Mouse (Mus musculus) kidney, adult 2 months (tissue): ENCODE data around the gene Vmn1r41. TPM values are rescaled to one million over a fixed set of nuclear protein-coding genes. Genes with fewer than 3 reads are reported as not detected.

Source experiments
- DNase-seq: peaks from one replicate; pipeline ENCODE4 v3.0.0; 2021
- H3K27ac ChIP-seq: fragments of 200-500 bp; 2 replicates; pipeline ENCODE4 v1.5.1; 2012; ENCODE audit warnings: low read depth, low read length, control low read depth, inconsistent platforms; ENCODE audit not compliant: insufficient read depth
- H3K27me3 ChIP-seq: fragments of 200-500 bp; replicated peaks from 2 replicates; pipeline ENCODE4 v1.6.1; 2012; ENCODE audit warnings: mild to moderate bottlenecking, moderate library complexity, low read length, inconsistent platforms; ENCODE audit not compliant: control insufficient read depth, insufficient read depth
- H3K36me3 ChIP-seq: fragments of 200-500 bp; 2 replicates; pipeline ENCODE4 v1.6.1; 2012; ENCODE audit warnings: mild to moderate bottlenecking, moderate library complexity, low read length, inconsistent platforms; ENCODE audit not compliant: control insufficient read depth, insufficient read depth
- H3K4me1 ChIP-seq: fragments of 200-500 bp; 2 replicates; pipeline ENCODE4 v1.6.1; 2011; ENCODE audit warnings: low read length; ENCODE audit not compliant: control insufficient read depth, insufficient read depth
- H3K4me3 ChIP-seq: fragments of 200-500 bp; 2 replicates; pipeline ENCODE4 v1.5.1; 2011; ENCODE audit warnings: mild to moderate bottlenecking, low read depth, low read length, control low read depth; ENCODE audit not compliant: insufficient read depth
- CTCF ChIP-seq: fragments of 200-500 bp; conservative IDR thresholded peaks from 2 replicates; pipeline ENCODE4 v1.5.1; 2011; ENCODE audit warnings: low read depth, mild to moderate bottlenecking, control low read depth, low read length, moderate library complexity, mixed read lengths; ENCODE audit not compliant: insufficient read depth, insufficient read length
- POLR2A ChIP-seq: fragments of 200-500 bp; IDR thresholded peaks from one replicate; pipeline ENCODE4 v1.6.1; 2011; ENCODE audit warnings: low read depth, low read length, control low read depth
- WGBS: fragments of 180-500 bp; shearing (Covaris S2); methylation state at CpG from one replicate; pipeline ENCODE4 v1.1.7; 2018; 5-methylcytosine and 5-hydroxymethylcytosine counted together
- polyA plus RNA-seq: library from polyadenylated mRNA; depleted of rRNA; stranded (reverse); fragments of >200 nt; gene quantifications from 2 replicates; pipeline ENCODE4 v1.2.3, GENCODE M21; 2012; rRNA removed

Gene Vmn1r41
- not detected in 2 replicates for polyA plus RNA-seq

DNA sequence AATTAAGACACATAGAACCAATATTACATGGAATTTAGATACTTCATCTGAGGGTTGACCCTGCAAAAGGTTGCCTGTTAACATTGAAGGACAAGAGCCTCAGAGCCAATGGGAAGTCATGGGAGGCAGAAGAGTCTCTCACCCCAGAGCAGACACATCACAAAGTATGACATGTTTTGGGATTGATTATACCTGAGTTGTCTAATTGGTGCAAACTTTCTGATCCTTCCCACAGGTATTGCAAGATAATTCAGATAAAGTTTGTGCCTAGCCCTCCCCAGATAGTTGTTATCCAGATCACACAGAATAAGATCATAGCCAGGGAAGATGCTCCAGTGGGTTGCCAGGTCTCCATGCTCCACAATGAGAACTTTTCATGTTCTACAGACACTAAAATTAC, at the start of gene Vmn1r41:
Vmn1r41 (plus strand) TSS at position 301 of the 400 bp plus-strand sequence.
- Histone ChIP-seq H3K4me3 (no peak within 1 kb of the TSS), H3K27ac (no peak within 1 kb of the TSS), H3K4me1 (no peaks in the 10 kb centered on the region), H3K36me3 (no peaks in the 10 kb centered on the region), H3K27me3 (no peaks in the 10 kb centered on the region)
- DNase-seq, result no peak
- TF ChIP-seq POLR2A, result no peak
- TF ChIP-seq CTCF, result no peak

DNA sequence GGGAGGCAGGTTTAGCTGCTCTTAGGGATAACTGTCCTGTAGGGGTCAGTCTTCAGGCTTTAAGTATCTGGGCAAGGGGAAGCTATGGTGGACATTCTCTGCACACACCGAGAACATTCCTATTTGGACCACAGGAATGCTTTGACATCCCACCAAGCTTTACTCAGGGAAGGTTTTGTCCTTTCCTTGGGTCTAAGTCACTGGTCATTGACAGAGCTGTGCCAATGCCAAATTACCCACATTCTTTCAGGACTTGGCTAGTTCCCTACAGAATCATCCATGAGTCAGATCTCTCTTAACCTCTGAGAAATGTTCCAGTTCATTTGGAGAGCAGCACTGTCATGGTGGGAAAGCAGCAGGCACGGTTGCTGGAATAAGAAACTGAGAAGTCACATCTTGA, 33.9 kb upstream of the Vmn1r41 start:
- 64% methylated on average over 2 of the region's 2 CpGs for WGBS
- TF ChIP-seq CTCF (no peak), POLR2A (no peak)
- no peaks in the 10 kb centered on the region for H3K4me1 ChIP-seq
- no peak overlapping the region for H3K4me3 ChIP-seq
- H3K27ac ChIP-seq, result no peak overlapping the region
- DNase-seq, result no peak
- H3K27me3 ChIP-seq, result no peaks in the 10 kb centered on the region
- no peaks in the 10 kb centered on the region for H3K36me3 ChIP-seq

- H3K4me1 ChIP-seq, result no peaks in the 10 kb centered on the region
- no peak for DNase-seq
- no peak within 1 kb of the TSS for H3K4me3 ChIP-seq
- 76% methylated on average over 4 of the region's 4 CpGs for WGBS
- no peaks in the 10 kb centered on the region for H3K36me3 ChIP-seq
- H3K27me3 ChIP-seq, result no peaks in the 10 kb centered on the region
- no peak for TF ChIP-seq POLR2A
- TF ChIP-seq CTCF, result no peak
- H3K27ac ChIP-seq, result no peak within 1 kb of the TSS
Measured at GRCm38 (mm10) chr6:89707240-89707639, 33.3 kb upstream of the Vmn1r41 start, which contains the start of gene Vmn1r40. Vmn1r40 (plus strand) TSS chr6:89707540.

DNA sequence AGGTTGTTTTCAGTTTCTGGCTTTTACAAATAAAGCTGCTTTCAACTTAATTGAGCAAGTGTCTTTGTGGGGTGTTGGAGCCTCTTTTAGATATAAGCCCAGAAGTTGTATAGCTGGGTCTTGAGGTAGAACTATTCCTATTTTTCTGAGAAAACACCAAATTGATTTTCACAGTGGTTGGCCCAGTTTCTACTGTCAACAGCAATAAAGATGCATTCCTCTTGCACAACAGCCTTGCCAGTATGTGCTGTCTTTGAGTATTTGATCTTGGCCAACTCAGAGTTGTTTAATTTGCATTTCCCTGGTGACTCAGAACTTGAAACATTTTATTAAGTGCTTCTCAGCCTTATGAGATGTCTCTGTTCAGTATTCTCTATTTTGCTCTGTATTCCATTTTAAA, 22.5 kb upstream of the Vmn1r41 start:
- DNase-seq, result no peak
- Histone ChIP-seq H3K27ac (no peak overlapping the region), H3K27me3 (no peaks in the 10 kb centered on the region), H3K4me3 (no peak overlapping the region), H3K4me1 (no peaks in the 10 kb centered on the region), H3K36me3 (no peaks in the 10 kb centered on the region)
- TF ChIP-seq POLR2A (no peak), CTCF (no peak)

DNA sequence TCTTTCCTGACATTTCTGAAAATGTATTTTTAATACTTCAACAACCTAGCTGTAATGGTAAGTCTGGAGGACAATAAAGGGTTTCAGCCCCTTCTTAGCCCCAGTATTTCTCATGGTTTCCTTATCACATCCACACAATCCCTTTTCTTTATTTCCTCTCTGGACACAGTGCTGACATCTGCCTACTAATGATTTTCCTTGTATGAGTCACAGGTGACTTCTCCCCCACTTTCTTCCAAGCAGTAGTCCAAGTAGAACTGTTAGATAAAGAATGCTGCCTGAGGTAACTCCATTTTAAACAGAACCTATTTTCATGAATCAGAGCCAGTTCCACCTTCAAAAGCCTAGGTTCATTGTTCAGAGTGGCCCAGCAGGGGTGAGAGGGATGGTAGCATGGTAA, 2.2 kb downstream of the Vmn1r41 start:
- Histone ChIP-seq H3K27me3 (no peaks in the 10 kb centered on the region), H3K36me3 (no peaks in the 10 kb centered on the region), H3K4me1 (no peaks in the 10 kb centered on the region), H3K4me3 (no peak overlapping the region), H3K27ac (no peak overlapping the region)
- TF ChIP-seq POLR2A (no peak), CTCF (no peak)
- DNase-seq, result no peak

DNA sequence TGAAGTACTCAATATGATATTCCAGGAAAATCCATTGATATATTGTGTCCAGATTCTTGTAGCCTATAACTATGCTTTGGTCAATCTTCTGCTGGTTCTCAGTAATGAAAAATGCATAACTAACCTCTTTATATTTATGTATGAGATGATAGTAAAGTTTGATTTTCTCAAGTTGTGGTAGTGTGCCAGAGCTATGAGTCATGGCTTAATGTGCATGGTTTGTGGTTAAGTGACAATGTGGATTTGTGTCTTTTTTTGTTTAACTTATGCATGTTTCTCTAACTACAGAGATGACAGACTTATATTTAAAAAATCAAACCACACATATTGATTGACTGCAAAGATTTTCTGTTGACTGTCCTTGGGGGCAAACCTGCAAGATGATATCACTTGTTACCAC, 49.7 kb downstream of the Vmn1r41 start:
- Histone ChIP-seq H3K4me1 (no peaks in the 10 kb centered on the region), H3K4me3 (no peak overlapping the region), H3K27me3 (no peaks in the 10 kb centered on the region), H3K36me3 (no peaks in the 10 kb centered on the region), H3K27ac (no peak overlapping the region)
- TF ChIP-seq POLR2A (no peak), CTCF (no peak)
- DNase-seq, result no peak

Other genes with a start within 250 kb of the Vmn1r41 start
- 86.5 and 103 TPM in 2 replicates for gene Chchd6, start 145.1 kb upstream of the Vmn1r41 start, polyA plus RNA-seq
- 16.9 and 18.7 TPM in 2 replicates for gene Txnrd3, start 96.8 kb upstream of the Vmn1r41 start, polyA plus RNA-seq
- not detected in 2 replicates for gene Vmn1r40, start 33.2 kb upstream of the Vmn1r41 start, polyA plus RNA-seq
- gene Vmn1r42, start 135.6 kb downstream of the Vmn1r41 start, polyA plus RNA-seq, result not detected in 2 replicates
- gene Vmn1r43, start 135.6 kb downstream of the Vmn1r41 start, polyA plus RNA-seq, result not detected in 2 replicates
- gene Vmn1r44, start 142.9 kb downstream of the Vmn1r41 start, polyA plus RNA-seq, result not detected in 2 replicates
- gene Vmn1r45, start 199.8 kb downstream of the Vmn1r41 start, polyA plus RNA-seq, result not detected in 2 replicates
- not detected in 2 replicates for gene Vmn1r46, start 228.5 kb downstream of the Vmn1r41 start, polyA plus RNA-seq